Mouse (Mus musculus) stomach, postnatal 0 days (tissue): ENCODE results near the gene Pbx2. TPM values are rescaled to one million over a fixed set of nuclear protein-coding genes. Genes with fewer than 3 reads are reported as not detected.

ENCODE experiments used
- ATAC-seq: fragments of 200-750 bp; cut with Nextera tagmentation; 2 replicates; pipeline ENCODE4 v1.8.0; 2017; ENCODE audit not compliant: low FRiP score, low TSS enrichment
- DNase-seq: peaks from one replicate; pipeline ENCODE4 v3.0.0-alpha.2; 2016; ENCODE audit warnings: low spot score
- H3K27ac ChIP-seq: fragments of 300-500 bp; sonication (generic); replicated peaks from 2 replicates; pipeline ENCODE4 v1.5.1; 2014; ENCODE audit warnings: mild to moderate bottlenecking, control low read depth
- H3K27me3 ChIP-seq: fragments of 300-500 bp; sonication (generic); 2 replicates; pipeline ENCODE4 v1.6.1; 2014; ENCODE audit warnings: low read length; ENCODE audit not compliant: control insufficient read depth, insufficient read depth
- H3K36me3 ChIP-seq: fragments of 300-500 bp; sonication (generic); 2 replicates; pipeline ENCODE4 v1.6.1; 2014; ENCODE audit warnings: low read length, mixed read lengths; ENCODE audit not compliant: control insufficient read depth, insufficient read depth
- H3K4me1 ChIP-seq: fragments of 300-500 bp; sonication (generic); replicated peaks from 2 replicates; pipeline ENCODE4 v1.6.1; 2014; ENCODE audit warnings: antibody characterized with exemption; ENCODE audit not compliant: control insufficient read depth, insufficient read depth
- H3K4me2 ChIP-seq: fragments of 300-500 bp; sonication (generic); replicated peaks from 2 replicates; pipeline ENCODE4 v1.6.1; 2014; ENCODE audit warnings: low read depth, mild to moderate bottlenecking, control low read depth, moderate library complexity
- H3K4me3 ChIP-seq: fragments of 300-500 bp; sonication (generic); 2 replicates; pipeline ENCODE4 v1.5.1; 2014; ENCODE audit warnings: low read depth, low read length, control low read depth
- H3K9ac ChIP-seq: fragments of 300-500 bp; sonication (generic); 2 replicates; pipeline ENCODE4 v1.6.1; 2014; ENCODE audit warnings: mild to moderate bottlenecking, low read length, control low read depth, mixed read lengths
- H3K9me3 ChIP-seq: fragments of 300-500 bp; sonication (generic); 2 replicates; pipeline ENCODE4 v1.6.1; 2016; ENCODE audit warnings: low read length; ENCODE audit not compliant: control insufficient read depth
- CTCF ChIP-seq: IDR thresholded peaks from 2 replicates; pipeline ENCODE4 v1.5.1; 2016; ENCODE audit warnings: antibody characterized with exemption, low read depth, mild to moderate bottlenecking, moderate library complexity
- EP300 ChIP-seq: optimal IDR thresholded peaks from 2 replicates; pipeline ENCODE3; 2016; ENCODE audit warnings: antibody characterized with exemption
- whole genome bisulfite sequencing: fragments of 180-500 bp; shearing (Covaris S2); extraction: QIAGEN DNeasy Blood & Tissue Kit; methylation state at CpG from one replicate; pipeline ENCODE4 v1.1.7; 2014; 5-methylcytosine and 5-hydroxymethylcytosine counted together
- polyA plus RNA-seq: library from polyadenylated mRNA; unstranded; fragments of >200 nt; fragmentation: Nextera tagmentation; extraction: Ambion mirVana; gene quantifications from 2 replicates; pipeline ENCODE4 v1.2.1, GENCODE M21; 2015

Gene Pbx2
- polyA plus RNA-seq, 1 experiment from 2014 or later: 4.3 TPM

DNA sequence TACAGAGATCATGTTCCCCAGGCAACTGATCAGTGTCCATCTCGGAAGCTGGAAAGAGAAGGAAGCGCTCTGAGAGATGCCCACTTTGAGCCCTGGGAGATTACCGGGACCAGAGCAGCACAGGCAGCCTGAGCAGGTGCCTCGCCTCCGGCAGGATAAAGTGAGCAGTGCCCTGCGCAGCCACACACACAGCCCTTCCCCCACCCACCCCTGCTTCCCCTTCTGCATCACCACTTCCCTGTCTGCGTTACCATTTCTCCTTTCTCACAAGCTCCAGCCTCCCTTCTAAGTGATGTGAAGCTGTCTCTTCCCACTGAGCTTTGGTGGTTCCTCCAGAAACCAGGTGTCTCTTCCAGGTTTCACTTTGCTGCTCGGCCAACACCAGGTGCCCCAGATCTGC, 29.9 kb upstream of the Pbx2 start:
- no peak overlapping the region for H3K9ac ChIP-seq
- H3K27me3 ChIP-seq: no peaks in the 10 kb centered on the region
- H3K4me1 ChIP-seq: peaks cover 3% of the 10 kb centered on the region; the same call in 1 of the 2 replicates
- no peaks in the 10 kb centered on the region for H3K9me3 ChIP-seq
- peak overlapping the region; percentile 13; the same call in 1 of the 2 replicates for H3K27ac ChIP-seq
- H3K4me2 ChIP-seq: no peak overlapping the region
- H3K4me3 ChIP-seq: no peak overlapping the region
- WGBS: 53% methylated on average over 8 of the region's 8 CpGs
- no peak for DNase-seq
- TF ChIP-seq EP300 (no peak), CTCF (no peak)
- ATAC-seq: no peak; the same call in 1 of the 2 replicates
- H3K36me3 ChIP-seq: no peaks in the 10 kb centered on the region

DNA sequence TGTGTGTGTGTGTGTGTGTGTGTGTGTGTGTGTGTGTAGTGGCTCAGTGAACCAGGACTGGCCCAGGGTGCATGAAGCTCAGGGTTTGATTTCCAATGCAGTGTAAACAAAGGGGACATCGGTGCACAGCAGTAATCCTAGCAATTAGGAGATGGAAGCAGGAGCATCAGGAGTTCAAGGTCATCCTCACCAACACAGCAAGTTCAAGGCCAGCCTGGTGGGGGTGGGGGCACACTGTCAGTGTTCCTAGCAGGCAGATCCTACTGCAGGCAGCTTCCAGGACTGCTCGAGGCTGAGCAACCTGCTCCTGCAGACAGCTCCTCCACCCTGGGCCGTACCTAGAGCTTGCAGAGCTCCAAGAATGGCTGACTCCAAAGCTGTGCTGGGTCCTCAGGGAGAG, 28.5 kb upstream of the Pbx2 start:
- ATAC-seq (no peak), DNase-seq (no peak)
- Histone ChIP-seq H3K4me1 (peaks cover 3% of the 10 kb centered on the region; the same call in 1 of the 2 replicates), H3K27ac (no peak overlapping the region), H3K27me3 (no peaks in the 10 kb centered on the region), H3K4me3 (no peak overlapping the region), H3K9me3 (no peaks in the 10 kb centered on the region), H3K4me2 (no peak overlapping the region), H3K36me3 (no peaks in the 10 kb centered on the region), H3K9ac (no peak overlapping the region)
- TF ChIP-seq CTCF: no peak
- no peak for TF ChIP-seq EP300
- WGBS: 60% methylated on average over 3 of the region's 3 CpGs

DNA sequence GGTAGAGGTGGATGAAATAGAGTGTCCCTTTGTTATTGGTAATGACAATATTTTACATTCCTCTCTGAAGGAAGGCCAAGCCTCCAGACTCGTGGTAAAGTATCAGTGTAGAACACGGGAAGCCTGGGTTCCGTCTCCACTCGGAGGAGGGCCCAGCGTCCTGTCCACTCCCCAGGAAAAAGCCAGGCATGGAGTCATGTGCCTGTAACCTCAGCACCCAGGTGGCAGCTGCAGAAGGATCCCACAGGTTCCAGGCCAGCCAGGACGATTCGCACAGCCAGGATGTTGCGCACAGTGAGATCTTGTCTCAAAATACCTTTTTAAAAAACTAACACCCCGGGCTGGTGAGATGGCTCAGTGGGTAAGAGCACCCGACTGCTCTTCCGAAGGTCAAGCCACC, 27.7 kb upstream of the Pbx2 start:
- TF ChIP-seq EP300 (no peak), CTCF (no peak)
- Histone ChIP-seq H3K27ac (no peak overlapping the region), H3K4me3 (no peak overlapping the region), H3K9ac (no peak overlapping the region), H3K4me2 (no peak overlapping the region), H3K36me3 (no peaks in the 10 kb centered on the region), H3K27me3 (no peaks in the 10 kb centered on the region), H3K9me3 (no peaks in the 10 kb centered on the region), H3K4me1 (peaks cover 3% of the 10 kb centered on the region; the same call in 1 of the 2 replicates)
- ATAC-seq: no peak
- DNase-seq: no peak
- 72% methylated on average over 11 of the region's 11 CpGs for WGBS

DNA sequence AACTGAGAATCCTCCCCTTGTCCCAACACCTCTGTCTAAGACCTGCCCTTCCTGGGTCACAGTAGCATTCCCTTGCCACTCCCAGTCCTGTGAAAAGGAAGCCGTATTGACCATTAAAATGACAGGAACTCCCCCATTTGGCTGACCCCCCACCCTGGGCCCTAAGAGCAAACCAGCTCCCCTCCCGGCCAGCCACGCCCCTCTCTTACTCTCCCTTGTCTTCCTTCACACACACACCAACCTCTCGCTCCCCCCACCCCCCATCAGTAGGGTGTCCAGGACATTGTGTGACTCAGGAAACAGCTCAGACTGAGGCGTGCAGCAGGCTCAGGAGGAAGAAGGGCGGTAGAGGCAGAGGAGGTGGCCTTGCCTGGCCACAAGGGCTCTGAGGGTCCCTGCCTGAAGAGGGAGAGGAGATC, 27.1 kb upstream of the Pbx2 start, which contains the start of gene Notch4:
Gene Notch4, plus strand, starts transcription at position 266 of the 419 bp plus-strand sequence.
- H3K4me2 ChIP-seq: peak within 1 kb of the TSS; percentile 34
- H3K27me3 ChIP-seq: no peaks in the 10 kb centered on the region
- DNase-seq: peak; percentile 52
- no peaks in the 10 kb centered on the region for H3K9me3 ChIP-seq
- H3K4me3 ChIP-seq: peak within 1 kb of the TSS; percentile 8; the same call in 1 of the 2 replicates
- H3K27ac ChIP-seq: peak within 1 kb of the TSS; percentile 76
- H3K9ac ChIP-seq: peak within 1 kb of the TSS; percentile 41; the same call in 1 of the 2 replicates
- TF ChIP-seq CTCF: no peak; the same call in 1 of the 2 replicates
- TF ChIP-seq EP300: no peak
- 17% methylated on average over 6 of the region's 6 CpGs for whole genome bisulfite sequencing
- no peaks in the 10 kb centered on the region for H3K36me3 ChIP-seq
- H3K4me1 ChIP-seq: peaks cover 3% of the 10 kb centered on the region; the same call in 1 of the 2 replicates
- ATAC-seq: peak; percentile 63

DNA sequence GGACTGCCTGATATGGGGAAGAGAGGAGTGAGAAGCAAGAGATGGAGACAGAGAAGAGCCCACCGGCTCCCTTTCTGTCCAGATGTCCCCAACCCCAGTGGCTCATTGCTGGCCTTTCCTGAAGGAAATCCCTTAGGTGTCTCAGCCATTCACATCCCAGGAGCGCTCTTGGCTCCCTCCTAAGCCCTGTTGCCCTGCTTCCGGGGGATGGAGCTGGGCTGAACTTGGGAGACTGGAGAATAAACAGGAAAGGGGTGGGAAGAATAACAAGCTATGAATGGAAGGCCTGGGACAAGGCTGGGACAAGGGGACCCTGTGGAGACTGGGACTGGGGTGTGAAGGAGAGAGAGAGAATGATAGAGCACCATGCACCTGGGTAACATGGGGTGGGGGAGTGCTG, 26.3 kb upstream of the Pbx2 start:
- Histone ChIP-seq H3K4me2 (peak overlapping the region; percentile 34), H3K36me3 (no peaks in the 10 kb centered on the region), H3K4me1 (peaks cover 3% of the 10 kb centered on the region; the same call in 1 of the 2 replicates), H3K27me3 (no peaks in the 10 kb centered on the region), H3K9me3 (no peaks in the 10 kb centered on the region), H3K27ac (peak overlapping the region; percentile 76), H3K9ac (peak overlapping the region; percentile 41; the same call in 1 of the 2 replicates), H3K4me3 (peak overlapping the region; percentile 8; the same call in 1 of the 2 replicates)
- DNase-seq: no peak
- WGBS: 37% methylated on average over 3 of the region's 3 CpGs
- ATAC-seq: no peak; the same call in 1 of the 2 replicates
- TF ChIP-seq CTCF: no peak
- no peak for TF ChIP-seq EP300

DNA sequence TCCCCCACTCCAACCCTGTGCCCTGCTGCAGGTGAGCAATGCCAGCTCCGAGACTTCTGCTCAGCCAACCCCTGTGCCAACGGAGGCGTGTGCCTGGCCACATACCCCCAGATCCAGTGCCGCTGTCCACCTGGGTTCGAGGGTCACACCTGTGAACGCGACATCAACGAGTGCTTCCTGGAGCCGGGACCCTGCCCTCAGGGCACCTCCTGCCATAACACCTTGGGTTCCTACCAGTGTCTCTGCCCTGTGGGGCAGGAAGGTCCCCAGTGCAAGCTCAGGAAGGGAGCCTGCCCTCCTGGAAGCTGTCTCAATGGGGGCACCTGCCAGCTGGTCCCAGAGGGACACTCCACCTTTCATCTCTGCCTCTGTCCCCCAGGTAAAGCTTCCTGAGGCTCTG, 23.8 kb upstream of the Pbx2 start:
- Histone ChIP-seq H3K4me2 (no peak overlapping the region), H3K27me3 (no peaks in the 10 kb centered on the region), H3K9me3 (no peaks in the 10 kb centered on the region), H3K4me3 (no peak overlapping the region), H3K9ac (no peak overlapping the region), H3K27ac (no peak overlapping the region), H3K4me1 (peaks cover 3% of the 10 kb centered on the region; the same call in 1 of the 2 replicates), H3K36me3 (no peaks in the 10 kb centered on the region)
- 67% methylated on average over 9 of the region's 9 CpGs for WGBS
- no peak for DNase-seq
- no peak for ATAC-seq
- no peak for TF ChIP-seq EP300
- no peak for TF ChIP-seq CTCF
